ENCODE assay signal across 8 mouse cellular contexts in genomic region chr6:39225876-39226609, GRCm38 (mm10). TPM values are rescaled to one million over a fixed set of nuclear protein-coding genes. Genes with fewer than 3 reads are reported as not detected.
DNase-seq lines count a peak whose midpoint lies in the region; ATAC-seq and TF ChIP-seq lines count a peak whose summit lies in the region.

No protein-coding gene starts in this region.

- H3K9me3 ChIP-seq in midbrain, embryonic 11.5 days (ENCODE audit: control insufficient read depth, low read length): no peaks in the 10 kb centered on the region

- no peaks in the 10 kb centered on the region for H3K36me3 ChIP-seq in midbrain, embryonic 11.5 days (ENCODE audit: control insufficient read depth, insufficient read depth, low read length)
- no peaks in the 10 kb centered on the region for H3K36me3 ChIP-seq in kidney, adult 2 months (ENCODE audit: control insufficient read depth, insufficient read depth, low read length)

- H3K4me2 ChIP-seq in midbrain, embryonic 11.5 days: peak overlapping the region; percentile 23; the same call in 1 of the 2 replicates

- no peak for TF ChIP-seq CTCF in kidney, adult 2 months (conservative IDR thresholded peaks at IDR 0.05; ENCODE audit: insufficient read depth, insufficient read length, low read depth, low read length)

- no peak overlapping the region for H3K27ac ChIP-seq in midbrain, embryonic 11.5 days (ENCODE audit: low read depth, low read length)
- no peak overlapping the region for H3K27ac ChIP-seq in kidney, adult 2 months (ENCODE audit: insufficient read depth, low read depth, low read length)

- DNase-seq in layer of hippocampus, adult 9-11 months: peak; percentile 51
- no peak for DNase-seq in layer of hippocampus, postnatal 14 days (ENCODE audit: low spot score in 2 of 2)
- peak; percentile 49 for DNase-seq in adipocyte (ENCODE audit: low spot score)
- peak; percentile 31 for DNase-seq in fibroblast of lung, adult 2 months (ENCODE audit: low read depth)
- DNase-seq in midbrain, embryonic 11.5 days (ENCODE audit: low spot score, missing footprints): peak; percentile 91
- no peak for DNase-seq in kidney, adult 2 months
- DNase-seq in spleen, postnatal 4 days (ENCODE audit: low spot score in 2 of 2): no peak
- DNase-seq in thymus, postnatal 0 days (ENCODE audit: low spot score): no peak

- H3K9ac ChIP-seq in midbrain, embryonic 11.5 days (ENCODE audit: low read length): peak overlapping the region; percentile 39; the same call in 1 of the 2 replicates

- no peak for TF ChIP-seq POLR2A in kidney, adult 2 months (IDR thresholded peaks at IDR 0.05; ENCODE audit: low read depth, low read length)

- H3K4me1 ChIP-seq in midbrain, embryonic 11.5 days (ENCODE audit: control insufficient read depth, insufficient read depth, low read length): peaks cover 6% of the 10 kb centered on the region; the same call in 1 of the 2 replicates
- H3K4me1 ChIP-seq in kidney, adult 2 months (ENCODE audit: control insufficient read depth, insufficient read depth, low read length): no peaks in the 10 kb centered on the region

- H3K4me3 ChIP-seq in midbrain, embryonic 11.5 days (ENCODE audit: low read depth, low read length): no peak overlapping the region
- no peak overlapping the region for H3K4me3 ChIP-seq in kidney, adult 2 months (ENCODE audit: insufficient read depth, low read depth, low read length)

- WGBS in midbrain, embryonic 11.5 days: 12% methylated on average over 7 of the region's 7 CpGs
- 47% methylated on average over 7 of the region's 7 CpGs for WGBS in kidney, adult 2 months

- peak; percentile 85 for ATAC-seq in midbrain, embryonic 11.5 days (ENCODE audit: low FRiP score)

- no peaks in the 10 kb centered on the region for H3K27me3 ChIP-seq in midbrain, embryonic 11.5 days (ENCODE audit: control insufficient read depth, insufficient read depth, low read length)
- no peaks in the 10 kb centered on the region for H3K27me3 ChIP-seq in kidney, adult 2 months (replicated peaks; ENCODE audit: control insufficient read depth, insufficient read depth, low read length)

RNA-seq across cellular contexts. Expression of gene Kdm7a, which starts 19.5 kb away (rescaled TPM):
- total RNA-seq in layer of hippocampus, postnatal 14 days (2021): 10 to 100 TPM; 29.8 to 33.0 TPM
- 15.8 and 17.0 TPM in 2 replicates for polyA plus RNA-seq in midbrain, embryonic 11.5 days (2014; fragmentation: Nextera tagmentation; extraction: Ambion mirVana)
- 2.3 and 2.8 TPM in 2 replicates for polyA plus RNA-seq in kidney, adult 2 months (2012; rRNA removed)
- 4.1 and 5.8 TPM in 2 replicates for polyA plus RNA-seq in thymus, postnatal 0 days (2015; fragmentation: Nextera tagmentation; extraction: Ambion mirVana)

Comparison
In these comparisons a context has a peak if more than half of its experiments do, and no peak if none do; other contexts are left out.
1. DNase-seq: peak in layer of hippocampus, adult 9-11 months (single experiment), adipocyte (single experiment), fibroblast of lung, adult 2 months (single experiment) and midbrain, embryonic 11.5 days (single experiment); none in layer of hippocampus, postnatal 14 days (0 of 2), kidney, adult 2 months (single experiment), spleen, postnatal 4 days (0 of 2) and thymus, postnatal 0 days (single experiment).